Mouse (Mus musculus) left cerebral cortex, adult 18-20 months (tissue): Measurements from ENCODE around the gene Naa10. TPM values are rescaled to one million over a fixed set of nuclear protein-coding genes. Genes with fewer than 3 reads are reported as not detected.

Source experiments
- DNase-seq, 2 experiments: peaks; one replicate each; pipeline ENCODE4 v3.0.0; 2021 to 2022; ENCODE audit warnings: low spot score in 2 of 2, mixed read lengths in 1 of 2
- total RNA-seq, 2 experiments: library from RNA; stranded (reverse); gene quantifications; 2 replicates each; pipeline ENCODE4 v1.2.3; 2021

Gene Naa10
- total RNA-seq, 2 experiments from 2014 or later, result 50.9 to 59.8 TPM

DNA sequence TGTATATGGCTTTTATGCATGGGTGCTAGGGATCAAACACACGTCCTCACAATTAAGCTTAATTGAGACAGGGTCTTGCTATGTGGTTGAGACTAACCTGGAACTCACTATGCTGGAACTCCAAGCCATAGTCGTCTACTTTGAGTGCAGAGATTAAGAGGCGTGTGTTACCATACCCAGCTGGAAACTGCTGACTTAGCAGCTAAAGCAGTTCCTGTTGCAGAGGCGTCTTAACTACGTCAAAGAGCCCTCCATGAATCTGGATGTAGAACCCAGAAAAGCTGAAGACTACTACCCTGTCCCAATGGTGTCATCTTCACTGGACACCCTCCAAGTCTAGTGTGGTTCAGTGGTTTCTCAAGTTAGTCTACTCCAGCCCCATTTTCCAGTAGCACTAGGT is 3.1 kb downstream of the Naa10 start:
- no peak for DNase-seq

DNA sequence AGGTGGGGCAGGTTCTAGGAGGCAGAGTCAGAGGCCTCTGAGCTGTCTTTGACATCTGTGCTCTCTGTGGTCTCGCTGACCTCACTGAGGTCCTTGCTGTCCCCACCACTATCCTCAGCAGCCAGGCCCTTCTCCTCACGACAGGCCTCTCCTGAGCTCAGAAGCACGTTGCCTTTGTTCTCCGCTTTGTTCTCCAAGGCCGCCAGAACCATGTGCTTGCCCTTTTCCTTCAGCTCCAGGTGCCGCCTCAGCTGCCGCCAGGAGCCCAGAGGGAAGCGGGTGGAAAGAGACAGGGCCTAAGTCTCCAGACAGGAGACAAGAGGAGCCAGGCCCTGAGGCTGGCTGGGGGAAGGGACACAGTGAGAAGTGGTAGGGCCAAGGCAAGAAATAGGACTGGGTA is 4.8 kb downstream of the Naa10 start:
- no peak for DNase-seq

DNA sequence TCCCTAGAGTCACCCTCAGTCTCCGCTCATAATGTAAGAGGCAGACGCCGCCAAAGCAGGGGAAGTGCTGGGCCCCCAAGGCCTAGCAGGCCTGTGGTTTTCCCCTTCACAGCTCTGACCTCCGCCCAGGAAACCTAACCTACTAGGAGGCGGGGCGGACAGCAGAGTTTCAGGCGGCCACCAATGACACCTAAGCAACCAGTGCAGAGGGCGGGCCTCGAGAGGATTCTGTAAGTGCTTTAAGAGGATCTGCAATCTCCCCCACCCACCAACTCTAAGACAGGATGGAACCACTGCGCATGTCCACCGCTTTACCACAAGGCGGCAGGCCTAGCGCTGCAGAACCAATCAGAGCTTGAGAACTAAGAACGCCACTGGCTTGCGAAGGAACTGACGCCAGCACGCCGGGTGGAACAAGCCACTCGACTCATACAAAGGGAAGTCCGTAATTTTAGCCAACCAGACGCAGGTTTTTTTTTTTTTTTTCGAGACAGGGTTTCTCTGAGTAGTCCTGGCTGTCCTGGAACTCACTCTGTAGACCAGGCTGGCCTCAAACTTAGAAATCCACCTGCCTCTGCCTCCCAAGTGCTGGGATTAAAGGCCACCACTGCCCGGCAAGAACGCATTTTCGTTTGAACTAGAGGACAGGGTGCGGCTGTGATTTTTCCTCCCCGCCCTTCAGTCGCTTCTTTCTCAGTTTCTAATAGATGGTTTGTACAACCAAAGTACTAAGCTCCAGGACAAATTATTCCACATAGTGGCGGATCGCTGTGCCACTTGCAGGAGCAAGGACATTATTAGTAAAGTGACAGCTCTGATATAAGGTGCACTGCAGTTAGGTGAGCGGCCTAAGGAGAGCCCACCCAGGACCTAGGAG is 6.7 kb downstream of the Naa10 start:
- peak; percentile 82 to 87 for DNase-seq

DNA sequence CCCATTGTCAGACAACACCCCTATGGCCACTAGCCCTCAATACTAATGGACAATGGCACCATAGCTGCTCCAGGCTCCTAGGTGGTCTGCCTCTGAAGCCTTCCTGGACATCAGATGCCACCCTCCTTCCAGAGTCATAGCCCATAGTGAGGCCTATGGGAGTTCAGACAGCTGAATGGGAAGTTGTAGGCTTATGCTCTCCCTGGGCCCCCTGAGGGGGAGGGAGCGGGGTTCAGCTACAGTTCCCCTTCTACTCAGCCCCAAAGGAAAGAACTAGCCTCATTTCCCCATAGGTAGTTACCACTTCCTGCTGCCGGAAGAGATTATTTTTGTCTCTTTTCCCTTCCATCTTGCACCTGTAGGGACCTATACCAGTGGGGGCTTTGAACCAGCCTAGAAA is 10.2 kb downstream of the Naa10 start:
- no peak for DNase-seq

DNA sequence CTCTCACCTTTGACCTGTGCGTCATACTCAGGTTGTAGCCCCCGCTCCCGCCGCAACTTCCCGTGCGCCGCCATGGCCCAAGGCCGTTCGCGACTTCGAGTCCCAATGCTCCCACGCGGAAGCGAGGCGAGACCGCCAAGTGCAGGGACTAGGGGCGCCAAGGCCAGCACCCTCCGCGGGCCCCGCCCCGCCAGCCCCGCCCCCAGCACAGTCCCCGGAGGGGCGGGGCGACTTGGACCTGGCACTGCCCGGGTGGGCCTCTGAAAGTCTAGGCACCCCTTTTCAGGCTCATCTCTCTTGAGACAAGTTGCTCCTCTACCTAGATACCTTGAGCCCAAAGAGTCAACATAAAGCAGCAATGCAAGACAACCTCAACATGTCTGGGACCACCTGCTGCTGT is 10.6 kb downstream of the Naa10 start:
- DNase-seq, result no peak

DNA sequence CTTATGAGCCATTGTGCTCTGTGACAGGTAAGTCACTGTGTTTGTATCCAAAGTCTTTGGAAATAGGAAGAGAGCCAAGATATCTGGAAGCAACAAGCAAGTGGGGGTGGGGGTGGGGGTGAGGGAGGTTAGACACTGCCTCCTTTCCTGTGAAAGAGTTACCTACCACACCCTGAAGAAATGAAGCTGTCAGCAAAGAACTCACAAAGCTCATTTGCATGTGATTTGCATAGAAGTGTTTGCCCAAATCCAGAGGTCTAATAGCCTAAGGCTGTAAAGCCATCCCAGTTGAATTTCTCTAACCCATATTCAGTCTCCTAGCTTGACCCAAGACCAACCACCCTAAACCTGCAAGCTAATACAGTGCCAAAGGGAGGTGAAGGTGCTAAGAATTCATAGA is 11.3 kb downstream of the Naa10 start:
- no peak for DNase-seq

DNA sequence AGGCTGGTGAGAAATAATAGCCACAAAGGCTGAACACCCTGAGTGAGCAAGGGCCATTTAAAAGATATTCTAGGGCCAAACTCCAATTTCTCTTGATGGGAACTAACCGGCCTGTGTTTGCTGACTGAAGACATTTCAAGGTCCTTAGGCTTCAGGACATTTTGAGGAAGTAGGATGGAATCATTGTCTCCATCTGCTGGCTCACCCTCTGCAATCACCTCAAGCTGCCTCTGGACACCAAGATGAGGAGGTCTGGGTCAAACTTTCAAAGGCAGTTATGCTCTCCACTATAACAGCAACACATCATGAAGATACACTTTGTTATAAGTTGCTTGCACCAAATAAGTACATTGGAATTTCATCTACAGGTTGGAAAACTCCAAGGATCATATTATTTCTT is 11.7 kb downstream of the Naa10 start:
- DNase-seq, result no peak

DNA sequence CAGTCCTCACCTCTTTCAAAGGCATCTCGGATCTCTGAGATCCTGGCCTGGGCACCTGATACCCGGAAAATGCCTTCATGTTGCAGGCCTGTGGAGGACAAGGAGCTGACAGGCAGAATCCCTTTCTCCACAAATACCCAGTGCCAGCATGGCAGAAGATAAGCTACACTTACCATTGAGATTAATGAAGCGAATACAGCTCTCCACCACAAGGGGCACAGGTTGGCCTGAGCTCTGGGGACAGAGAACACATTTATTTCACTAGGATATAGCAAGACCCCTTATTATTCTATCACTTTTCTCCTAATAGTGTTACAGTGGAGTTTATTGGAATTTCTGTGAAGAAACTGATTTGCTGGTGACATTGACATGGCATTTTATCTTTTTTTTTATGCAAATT is 23.8 kb downstream of the Naa10 start:
- DNase-seq, result no peak

DNA sequence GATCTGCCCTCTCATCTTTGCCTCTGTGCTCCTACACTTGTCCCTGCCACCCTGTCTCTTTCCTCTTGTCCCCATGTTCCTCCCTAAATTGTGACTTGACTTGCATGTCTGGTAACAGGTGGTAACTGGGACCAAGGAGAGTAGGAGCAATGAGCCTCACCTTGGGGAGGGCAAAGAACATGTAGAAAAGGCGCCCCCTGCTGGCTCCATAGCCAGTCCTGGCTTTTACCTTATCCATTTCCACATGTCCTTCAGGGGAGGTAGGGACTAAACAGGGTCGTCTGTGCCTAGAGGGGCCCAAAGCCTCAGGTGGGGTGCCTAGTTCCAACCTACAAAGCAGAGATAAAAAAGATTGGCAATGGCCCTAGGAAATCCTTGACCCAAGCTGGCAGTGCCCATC is 26.0 kb downstream of the Naa10 start, which contains the start of gene L1cam:
L1cam (minus strand) TSS at position 387 of the 400 bp plus-strand sequence.
- peak; percentile 36 to 65 for DNase-seq

DNA sequence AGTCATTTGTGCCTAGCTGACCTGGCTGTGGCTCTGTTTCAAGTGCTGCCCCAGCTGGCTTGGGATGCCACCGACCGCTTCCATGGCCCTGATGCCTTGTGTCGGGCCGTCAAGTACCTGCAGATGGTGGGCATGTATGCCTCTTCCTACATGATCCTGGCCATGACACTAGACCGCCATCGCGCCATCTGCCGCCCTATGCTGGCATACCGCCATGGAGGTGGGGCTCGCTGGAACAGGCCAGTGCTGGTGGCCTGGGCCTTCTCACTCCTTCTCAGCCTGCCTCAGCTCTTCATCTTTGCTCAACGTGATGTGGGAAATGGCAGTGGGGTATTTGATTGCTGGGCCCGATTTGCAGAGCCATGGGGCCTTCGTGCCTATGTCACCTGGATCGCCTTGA is 28.9 kb downstream of the Naa10 start:
- DNase-seq, result no peak

DNA sequence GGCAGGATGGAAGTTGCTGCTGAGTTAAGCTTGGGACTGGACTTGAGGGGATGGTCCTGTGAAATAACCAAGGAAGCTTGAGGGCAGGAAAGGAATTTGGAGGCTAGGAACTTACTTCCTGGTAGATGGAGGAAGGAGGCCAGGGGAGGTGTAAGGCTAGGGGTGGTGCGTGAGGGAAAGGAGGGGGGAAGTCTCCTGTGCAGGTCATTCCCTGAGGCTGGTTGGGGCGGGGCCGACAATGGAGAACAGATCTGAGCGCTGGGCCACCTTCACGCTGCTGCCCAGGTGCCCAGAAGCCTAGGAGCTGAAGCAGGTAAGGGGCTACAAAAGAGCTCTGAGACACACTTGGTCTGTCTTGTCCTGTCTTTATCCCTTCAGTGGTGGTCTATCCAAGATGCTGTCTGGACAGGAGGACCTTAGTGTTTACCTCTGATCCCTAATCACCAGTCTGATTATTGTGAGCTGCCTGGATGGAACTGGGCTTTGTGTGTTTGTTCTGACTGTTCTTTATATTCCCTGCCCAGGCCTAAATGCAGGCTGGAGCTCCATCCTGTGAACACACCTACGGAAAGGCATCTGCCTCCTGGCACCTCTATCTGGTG is 30.1 kb downstream of the Naa10 start, which contains the start of gene Avpr2:
Avpr2 (plus strand) TSS at position 552 of the 602 bp plus-strand sequence.
- DNase-seq, result no peak

DNA sequence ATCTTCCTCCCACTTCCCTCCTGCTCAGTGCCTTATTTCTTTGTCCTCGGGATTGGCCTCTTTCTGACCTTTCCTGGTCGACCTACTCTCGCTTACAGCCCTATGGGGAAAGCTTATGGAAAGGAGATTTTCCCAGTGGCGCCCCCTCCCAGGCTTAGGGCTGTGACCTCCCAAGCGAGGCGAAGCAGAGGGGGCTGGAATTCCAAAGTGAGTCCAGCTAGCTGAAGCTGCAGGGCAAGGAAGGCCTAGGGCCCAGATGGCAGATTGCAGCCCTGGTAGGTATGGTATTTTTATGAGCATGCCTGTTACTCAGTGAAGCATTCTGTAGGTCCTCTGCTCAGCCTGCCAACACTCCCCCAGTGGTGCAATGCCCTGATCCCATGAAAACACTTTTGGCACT is 40.3 kb downstream of the Naa10 start:
- DNase-seq, result no peak

DNA sequence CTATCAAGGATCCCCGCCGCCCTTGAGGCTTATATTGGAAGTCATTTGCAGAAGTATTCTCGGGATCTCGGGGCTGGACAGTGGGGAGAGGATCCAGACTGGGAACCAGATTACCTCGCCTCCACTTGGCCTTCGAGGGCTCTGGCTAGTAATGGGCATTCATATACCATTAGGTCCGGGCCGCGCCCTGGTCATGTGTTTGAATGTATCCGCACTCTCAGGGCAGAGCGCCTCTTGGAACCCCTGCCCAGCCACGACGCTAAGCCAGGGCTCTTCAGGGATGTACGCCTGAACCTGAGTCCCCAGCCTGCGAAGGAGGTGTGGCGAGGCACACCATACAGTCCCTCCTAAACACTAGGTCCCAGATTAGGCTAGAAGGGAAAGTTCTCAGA is 40.7 kb downstream of the Naa10 start:
- no peak for DNase-seq

DNA sequence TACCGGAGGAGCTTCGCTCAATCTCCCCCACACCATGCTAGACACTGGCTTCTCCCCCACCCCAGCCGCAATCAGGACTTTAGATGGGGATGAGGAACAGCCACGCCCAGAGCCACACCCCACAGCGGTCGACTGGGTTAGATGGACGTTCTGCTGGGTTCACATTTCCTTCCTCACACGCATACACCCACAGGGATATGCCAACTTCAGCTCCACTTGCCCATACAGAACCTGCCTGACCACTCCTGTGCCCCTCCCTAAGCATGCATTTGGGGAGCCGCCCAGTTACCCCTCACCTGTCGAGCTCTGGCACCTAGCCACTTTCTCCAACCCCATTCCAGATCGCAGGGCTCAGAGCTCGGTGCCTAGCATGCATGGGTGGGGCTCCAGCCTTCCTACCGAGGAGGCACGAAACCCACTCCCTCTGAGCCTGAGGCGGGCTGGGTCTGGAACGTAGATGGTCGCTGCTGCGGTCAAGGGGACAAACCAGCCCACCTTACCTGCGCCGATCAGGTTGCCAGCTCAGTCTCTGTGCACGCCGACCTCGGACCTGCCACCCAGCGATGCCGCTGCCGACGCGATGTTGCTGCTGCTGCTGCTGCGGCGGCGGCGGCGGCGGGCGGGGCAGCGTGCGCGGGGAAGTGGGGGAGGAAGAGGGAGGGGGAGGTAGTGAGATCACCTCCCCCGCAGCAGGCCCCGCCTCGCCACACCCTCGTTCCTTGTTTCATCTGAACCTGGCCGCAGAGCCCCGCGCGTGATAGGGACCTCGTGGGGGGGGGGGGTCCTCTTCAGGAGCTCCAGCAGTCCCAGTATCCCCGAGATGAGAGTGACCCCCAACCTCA is 41.3 kb downstream of the Naa10 start:
- DNase-seq, result peak in 1 of 2 experiments; percentile 23

DNA sequence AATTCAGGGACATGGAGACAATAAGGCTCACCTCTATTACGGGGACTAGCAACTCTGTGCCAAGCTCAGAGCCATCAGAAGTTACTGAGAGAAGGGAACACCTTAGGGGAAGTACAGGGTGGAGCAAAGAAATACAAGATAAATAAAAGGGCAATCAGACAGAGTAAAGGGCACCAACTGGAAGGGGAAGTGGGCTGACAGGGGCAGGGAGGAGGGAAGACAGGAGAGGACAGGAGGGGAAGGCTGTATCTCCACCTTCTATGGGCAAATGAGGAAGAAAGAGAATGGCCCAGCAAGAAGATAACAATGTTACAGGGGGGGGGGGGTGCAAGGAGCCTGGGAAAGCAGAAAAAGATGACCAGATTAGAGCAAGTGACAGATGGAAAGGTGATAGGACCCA is 44.7 kb downstream of the Naa10 start:
- DNase-seq, result no peak

DNA sequence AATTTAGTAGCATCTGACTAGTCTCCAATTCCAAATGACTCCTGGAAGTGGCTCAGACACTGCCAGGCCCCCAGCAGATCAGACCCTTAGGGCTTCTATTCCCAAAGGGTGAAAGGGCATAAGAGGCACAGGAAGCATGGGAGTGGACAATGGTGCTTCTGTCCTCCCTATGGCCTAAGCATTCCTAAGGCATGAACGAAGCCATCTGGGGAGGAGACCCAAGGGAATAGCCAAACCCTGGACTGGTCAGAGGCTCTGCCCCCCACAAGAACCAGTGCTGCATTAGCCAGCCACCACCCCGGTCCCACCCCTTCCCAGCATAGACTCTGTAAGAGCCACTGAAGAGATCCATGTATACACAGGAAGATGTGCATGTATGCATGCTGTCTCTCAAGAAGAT is 45.9 kb downstream of the Naa10 start:
- no peak for DNase-seq

DNA sequence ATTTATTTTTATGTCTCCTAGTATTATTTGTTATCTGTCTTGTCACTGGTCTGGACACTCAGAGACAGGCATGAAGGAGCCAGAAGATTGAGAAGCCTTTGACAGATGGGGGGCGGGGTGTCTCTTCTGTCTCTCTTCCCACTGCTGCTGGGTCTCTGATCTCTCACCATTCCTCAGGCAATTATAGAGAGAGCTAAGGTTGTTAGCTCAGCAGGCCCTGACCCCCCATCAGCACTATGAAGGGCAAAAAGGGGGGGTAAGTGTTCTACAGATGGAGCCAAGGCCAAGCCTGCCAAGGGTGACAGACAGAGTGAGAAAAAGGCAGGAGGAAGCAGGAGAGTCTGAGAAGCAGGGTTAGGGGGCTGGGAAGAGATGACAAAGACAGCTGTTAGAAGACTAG is 49.8 kb downstream of the Naa10 start:
- no peak for DNase-seq

DNA sequence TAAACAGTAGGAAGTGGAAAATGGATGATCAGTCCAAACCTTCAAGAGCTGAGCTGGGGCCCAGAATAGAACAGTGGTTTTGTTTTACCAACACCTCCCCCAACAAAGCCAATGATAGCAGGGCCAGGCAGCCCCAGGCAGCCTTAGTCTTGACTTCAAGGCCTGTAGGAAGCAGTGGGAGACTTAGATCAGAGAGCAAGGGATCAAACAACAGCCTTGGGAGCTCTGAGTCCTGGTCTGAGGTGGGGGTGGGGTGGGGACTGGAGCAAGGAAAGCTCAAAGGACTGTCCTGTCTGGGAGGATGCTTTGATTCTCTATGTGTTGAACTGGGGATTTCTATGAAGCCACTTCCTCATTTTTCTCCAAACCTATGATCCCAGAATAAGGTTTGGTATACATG is 50.3 kb downstream of the Naa10 start:
- DNase-seq, result no peak

DNA sequence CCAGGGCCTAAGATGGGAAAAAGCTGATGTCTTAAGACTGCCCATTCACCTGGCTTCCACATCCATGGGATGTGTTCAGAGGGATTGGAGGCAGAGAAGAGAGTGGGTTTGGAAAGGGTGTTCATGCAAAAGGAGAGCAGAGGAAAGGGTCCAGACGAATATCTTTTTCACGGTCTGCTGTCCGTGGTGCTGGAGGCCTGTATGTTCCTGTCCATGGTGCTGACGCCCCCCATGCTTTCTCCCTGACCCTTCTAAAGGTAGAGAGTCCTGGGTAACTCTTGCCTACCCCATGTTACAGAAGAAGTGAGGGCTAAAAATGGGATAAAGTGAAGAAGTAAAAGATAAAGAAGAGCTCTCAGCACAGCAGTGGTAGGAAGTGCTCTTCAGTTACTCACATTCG is 52.4 kb downstream of the Naa10 start:
- no peak for DNase-seq

DNA sequence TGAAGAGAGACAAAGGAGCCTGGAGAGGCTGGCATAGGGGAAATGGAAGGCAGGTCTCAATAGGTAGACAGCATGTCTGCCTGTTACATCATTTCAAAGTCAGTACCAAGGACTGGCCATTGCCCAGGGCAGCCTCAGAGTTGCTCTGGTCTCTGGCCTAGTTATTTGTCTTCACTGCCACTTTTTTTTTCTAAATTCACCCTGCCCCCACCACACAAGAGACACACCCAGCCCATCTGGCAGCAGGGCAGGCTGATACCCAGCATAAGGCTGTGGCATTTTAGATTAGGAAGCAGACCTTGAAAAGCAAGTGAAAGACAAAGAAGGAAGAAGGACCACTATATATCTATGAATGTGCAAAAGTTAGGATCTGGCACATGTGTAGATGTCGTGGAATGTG is 53.9 kb downstream of the Naa10 start:
- DNase-seq, result no peak

DNA sequence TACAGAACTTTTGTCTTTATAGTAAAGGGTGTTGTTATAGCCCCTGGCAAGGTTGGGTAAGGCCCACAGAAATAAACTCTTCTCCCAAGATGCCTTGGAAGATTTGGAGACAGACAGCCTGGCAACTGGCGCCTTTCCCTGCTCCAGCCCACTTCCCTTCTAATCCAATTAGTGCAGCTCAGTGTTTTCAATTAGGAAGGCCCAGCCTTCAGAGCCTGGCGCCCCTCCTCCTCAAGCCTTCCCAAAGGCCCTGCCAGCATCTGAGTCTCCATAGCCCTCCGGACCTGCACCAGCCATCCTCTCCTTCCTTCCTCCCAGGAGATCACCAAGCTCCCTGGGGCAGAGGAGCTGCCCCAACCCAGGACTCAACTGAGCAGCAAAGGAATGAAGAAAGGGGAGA is 54.5 kb downstream of the Naa10 start:
- no peak for DNase-seq
